Mouse (Mus musculus) erythroblast, embryonic 14.5 days (primary cell): ENCODE data around the gene Vars2. TPM values are rescaled to one million over a fixed set of nuclear protein-coding genes. Genes with fewer than 3 reads are reported as not detected.

Source experiments
- H3K27me3 ChIP-seq: 2 replicates; pipeline ENCODE4 v1.6.1; 2012; ENCODE audit warnings: inconsistent platforms; ENCODE audit not compliant: control insufficient read depth
- H3K36me3 ChIP-seq: 2 replicates; pipeline ENCODE4 v1.6.1; 2012; ENCODE audit warnings: mild to moderate bottlenecking, inconsistent platforms; ENCODE audit not compliant: control insufficient read depth
- H3K4me1 ChIP-seq: 2 replicates; pipeline ENCODE4 v1.6.1; 2012; ENCODE audit warnings: inconsistent platforms; ENCODE audit not compliant: control insufficient read depth
- H3K4me3 ChIP-seq: replicated peaks from 2 replicates; pipeline ENCODE3; 2012; ENCODE audit warnings: moderate library complexity, mild to moderate bottlenecking, inconsistent platforms
- H3K9me3 ChIP-seq: 2 replicates; pipeline ENCODE4 v1.6.1; 2012; ENCODE audit warnings: low read length, inconsistent platforms, mixed read lengths; ENCODE audit not compliant: control insufficient read depth
- GATA1 ChIP-seq: IDR thresholded peaks from 2 replicates; pipeline ENCODE4 v1.6.1; 2012; ENCODE audit warnings: low read length, inconsistent platforms, mixed read lengths
- TAL1 ChIP-seq: IDR thresholded peaks from 3 replicates; pipeline ENCODE4 v1.6.1; 2012; ENCODE audit warnings: low read length, inconsistent platforms, mixed read lengths
- polyA plus RNA-seq: library from polyadenylated mRNA; stranded (reverse); fragments of >175 nt; gene quantifications from 2 replicates; pipeline ENCODE4 v1.2.3, GENCODE M21; 2012

The Vars2 gene
- polyA plus RNA-seq, 1 experiment: 2.6 TPM

GRCm38 (mm10) chr17:35643609-35644236 lies 23.7 kb downstream of the Vars2 start, which contains the start of gene Mucl3:
Mucl3 (minus strand) TSS chr17:35643695.
- TF ChIP-seq GATA1 (no peak), TAL1 (no peak)
- Histone ChIP-seq H3K27me3 (peaks cover 11% of the 10 kb centered on the region), H3K4me1 (no peaks in the 10 kb centered on the region), H3K4me3 (no peak within 1 kb of the TSS), H3K36me3 (no peaks in the 10 kb centered on the region), H3K9me3 (no peaks in the 10 kb centered on the region)

GRCm38 (mm10) chr17:35639352-35639751 lies 28.0 kb downstream of the Vars2 start:
- TF ChIP-seq TAL1 (no peak), GATA1 (no peak)
- no peak overlapping the region for H3K4me3 ChIP-seq
- peaks cover 3% of the 10 kb centered on the region for H3K4me1 ChIP-seq
- H3K9me3 ChIP-seq: no peaks in the 10 kb centered on the region
- H3K36me3 ChIP-seq: no peaks in the 10 kb centered on the region
- peaks cover 20% of the 10 kb centered on the region for H3K27me3 ChIP-seq

- TF ChIP-seq GATA1 (no peak), TAL1 (no peak)
- Histone ChIP-seq H3K9me3 (no peaks in the 10 kb centered on the region), H3K4me3 (no peak overlapping the region), H3K36me3 (no peaks in the 10 kb centered on the region), H3K27me3 (peaks cover 15% of the 10 kb centered on the region), H3K4me1 (peaks cover 3% of the 10 kb centered on the region)
Measured at GRCm38 (mm10) chr17:35638475-35639190, 28.8 kb downstream of the Vars2 start.

GRCm38 (mm10) chr17:35636363-35636762 lies 31.0 kb downstream of the Vars2 start:
- TF ChIP-seq GATA1 (no peak), TAL1 (no peak)
- peaks cover 11% of the 10 kb centered on the region for H3K27me3 ChIP-seq
- H3K4me3 ChIP-seq: no peak overlapping the region
- H3K9me3 ChIP-seq: no peaks in the 10 kb centered on the region
- peaks cover 3% of the 10 kb centered on the region for H3K4me1 ChIP-seq
- H3K36me3 ChIP-seq: no peaks in the 10 kb centered on the region

- H3K36me3 ChIP-seq: no peaks in the 10 kb centered on the region
- no peak overlapping the region for H3K4me3 ChIP-seq
- no peak for TF ChIP-seq TAL1
- no peak for TF ChIP-seq GATA1
- no peaks in the 10 kb centered on the region for H3K9me3 ChIP-seq
- H3K4me1 ChIP-seq: peaks cover 3% of the 10 kb centered on the region
- H3K27me3 ChIP-seq: peaks cover 11% of the 10 kb centered on the region
Measured at GRCm38 (mm10) chr17:35635699-35636111, 31.7 kb downstream of the Vars2 start.

- TF ChIP-seq TAL1: no peak
- TF ChIP-seq GATA1: no peak
- no peaks in the 10 kb centered on the region for H3K36me3 ChIP-seq
Measured at GRCm38 (mm10) chr17:35635202-35635601, 32.2 kb downstream of the Vars2 start.

GRCm38 (mm10) chr17:35633992-35634391 lies 33.4 kb downstream of the Vars2 start:
- H3K4me1 ChIP-seq: peaks cover 3% of the 10 kb centered on the region
- H3K9me3 ChIP-seq: no peaks in the 10 kb centered on the region
- H3K4me3 ChIP-seq: no peak overlapping the region
- TF ChIP-seq GATA1 (no peak), TAL1 (no peak)
- no peaks in the 10 kb centered on the region for H3K36me3 ChIP-seq
- peaks cover 11% of the 10 kb centered on the region for H3K27me3 ChIP-seq

More at GRCm38 (mm10) chr17:35635202-35635601, 32.2 kb downstream of the Vars2 start:
- H3K4me3 ChIP-seq: no peak overlapping the region
- H3K4me1 ChIP-seq: peaks cover 3% of the 10 kb centered on the region
- peaks cover 11% of the 10 kb centered on the region for H3K27me3 ChIP-seq
- H3K9me3 ChIP-seq: no peaks in the 10 kb centered on the region

GRCm38 (mm10) chr17:35626537-35626936 lies 40.9 kb downstream of the Vars2 start, which contains the start of gene Gm9573:
Gm9573 (minus strand) TSS chr17:35626637.
- H3K36me3 ChIP-seq: no peaks in the 10 kb centered on the region
- peaks cover 7% of the 10 kb centered on the region for H3K9me3 ChIP-seq
- no peaks in the 10 kb centered on the region for H3K27me3 ChIP-seq
- no peaks in the 10 kb centered on the region for H3K4me1 ChIP-seq
- no peak within 1 kb of the TSS for H3K4me3 ChIP-seq
- TF ChIP-seq GATA1: no peak
- TF ChIP-seq TAL1: no peak

- TF ChIP-seq TAL1: no peak
- Histone ChIP-seq H3K36me3 (no peaks in the 10 kb centered on the region), H3K4me1 (no peaks in the 10 kb centered on the region), H3K27me3 (no peaks in the 10 kb centered on the region; the same call in 1 of the 2 replicates), H3K4me3 (no peak overlapping the region), H3K9me3 (peaks cover 22% of the 10 kb centered on the region)
Measured at GRCm38 (mm10) chr17:35617127-35617526, 50.3 kb downstream of the Vars2 start.

Other genes starting within 250 kb of the Vars2 start
- 0.09 TPM in 1 of 2 replicates, not detected in the other for gene H2-Q6, start 242.7 kb downstream of the Vars2 start, polyA plus RNA-seq
- gene H2-Q7, start 228.4 kb downstream of the Vars2 start, polyA plus RNA-seq: 0.03 and 0.13 TPM in 2 replicates
- 0.08 and 0.09 TPM in 2 replicates for gene H2-Q10, start 197.5 kb downstream of the Vars2 start, polyA plus RNA-seq
- gene Pou5f1, start 161.6 kb downstream of the Vars2 start, polyA plus RNA-seq: 0.05 TPM in 1 of 2 replicates, not detected in the other
- 29.1 and 33.5 TPM in 2 replicates for gene Tcf19, start 150.8 kb downstream of the Vars2 start, polyA plus RNA-seq
- gene Cchcr1, start 150.5 kb downstream of the Vars2 start, polyA plus RNA-seq: 4.7 and 4.9 TPM in 2 replicates
- 0.40 and 0.51 TPM in 2 replicates for gene Psors1c2, start 134.4 kb downstream of the Vars2 start, polyA plus RNA-seq
- gene Cdsn, start 115.5 kb downstream of the Vars2 start, polyA plus RNA-seq: 0.02 TPM in 1 of 2 replicates, not detected in the other
- gene 2300002M23Rik, start 100.1 kb downstream of the Vars2 start, polyA plus RNA-seq: not detected in 2 replicates
- gene Sfta2, start 66.0 kb downstream of the Vars2 start, polyA plus RNA-seq: not detected in 2 replicates
- not detected in 2 replicates for gene Gm9573, start 41.0 kb downstream of the Vars2 start, polyA plus RNA-seq
- gene Mucl3, start 23.9 kb downstream of the Vars2 start, polyA plus RNA-seq: not detected in 2 replicates
- 1.1 and 1.3 TPM in 2 replicates for gene Gtf2h4, start 6.1 kb upstream of the Vars2 start, polyA plus RNA-seq
- gene Ddr1, start 37.0 kb upstream of the Vars2 start, polyA plus RNA-seq: not detected in 2 replicates
- 14.0 and 14.8 TPM in 2 replicates for gene Ier3, start 154.1 kb upstream of the Vars2 start, polyA plus RNA-seq
- 8.2 and 11.6 TPM in 2 replicates for gene Flot1, start 155.6 kb upstream of the Vars2 start, polyA plus RNA-seq
- 56.9 and 99.3 TPM in 2 replicates for gene Tubb5, start 170.7 kb upstream of the Vars2 start, polyA plus RNA-seq
- 0.91 and 1.1 TPM in 2 replicates for gene Mdc1, start 173.9 kb upstream of the Vars2 start, polyA plus RNA-seq
- gene Nrm, start 193.7 kb upstream of the Vars2 start, polyA plus RNA-seq: 1.7 and 2.8 TPM in 2 replicates
- 0.31 and 0.37 TPM in 2 replicates for gene Ppp1r18, start 198.0 kb upstream of the Vars2 start, polyA plus RNA-seq
- gene Dhx16, start 212.2 kb upstream of the Vars2 start, polyA plus RNA-seq: 5.0 and 5.2 TPM in 2 replicates
- 6.9 and 7.1 TPM in 2 replicates for gene 2310061I04Rik, start 229.8 kb upstream of the Vars2 start, polyA plus RNA-seq
- gene Atat1, start 242.5 kb upstream of the Vars2 start, polyA plus RNA-seq: 1.1 and 1.6 TPM in 2 replicates
- gene Mrps18b, start 248.8 kb upstream of the Vars2 start, polyA plus RNA-seq: 0.45 and 0.85 TPM in 2 replicates
- gene Ppp1r10, start 248.8 kb upstream of the Vars2 start, polyA plus RNA-seq: 5.4 and 6.3 TPM in 2 replicates